Mouse (Mus musculus) heart, embryonic 14.5 days (tissue): Measurements from ENCODE around the gene Cib1. TPM values are rescaled to one million over a fixed set of nuclear protein-coding genes. Genes with fewer than 3 reads are reported as not detected.

Source experiments
- ATAC-seq: fragments of 200-750 bp; cut with Nextera tagmentation; 2 replicates; pipeline ENCODE4 v1.8.0; 2017; ENCODE audit warnings: low read depth, moderate TSS enrichment; ENCODE audit not compliant: insufficient number of reproducible peaks, insufficient read depth, low FRiP score
- H3K27ac ChIP-seq, 2 experiments: fragments of 200-500 bp in 1 of 2; fragments of 300-500 bp in 1 of 2; sonication (generic) in 1 of 2; replicated peaks in 1 of 2; 2 replicates each; pipeline ENCODE4 v1.5.1; 2012 to 2014; ENCODE audit warnings: low read depth in 2 of 2, low read length in 2 of 2, control low read depth in 1 of 2, mild to moderate bottlenecking in 1 of 2, mixed read lengths in 1 of 2; ENCODE audit not compliant: control insufficient read depth in 1 of 2, insufficient read depth in 1 of 2
- H3K27me3 ChIP-seq: fragments of 300-500 bp; sonication (generic); 2 replicates; pipeline ENCODE4 v1.6.1; 2014; ENCODE audit warnings: mild to moderate bottlenecking, low read length, control low read depth; ENCODE audit not compliant: control insufficient read depth, insufficient read depth
- H3K36me3 ChIP-seq: fragments of 300-500 bp; sonication (generic); 2 replicates; pipeline ENCODE4 v1.6.1; 2014; ENCODE audit warnings: mild to moderate bottlenecking, control low read depth, low read length, mixed read lengths; ENCODE audit not compliant: control insufficient read depth, insufficient read depth
- H3K4me1 ChIP-seq, 2 experiments: fragments of 200-500 bp in 1 of 2; fragments of 300-500 bp in 1 of 2; sonication (generic) in 1 of 2; 2 replicates each; pipeline ENCODE4 v1.6.1; 2012 to 2014; ENCODE audit warnings: low read length in 2 of 2, control low read depth in 1 of 2, mixed read lengths in 1 of 2; ENCODE audit not compliant: control insufficient read depth in 2 of 2, insufficient read depth in 2 of 2
- H3K4me2 ChIP-seq: fragments of 300-500 bp; sonication (generic); 2 replicates; pipeline ENCODE4 v1.6.1; 2014; ENCODE audit warnings: mild to moderate bottlenecking, low read length
- H3K4me3 ChIP-seq, 2 experiments: fragments of 200-500 bp in 1 of 2; fragments of 300-500 bp in 1 of 2; sonication (generic) in 1 of 2; 2 replicates each; pipeline ENCODE4 v1.5.1; 2012 to 2014; ENCODE audit warnings: low read length in 2 of 2, mild to moderate bottlenecking in 2 of 2, control low read depth in 1 of 2, low read depth in 1 of 2, moderate library complexity in 1 of 2; ENCODE audit not compliant: control insufficient read depth in 1 of 2, insufficient read depth in 1 of 2
- H3K9ac ChIP-seq: fragments of 300-500 bp; sonication (generic); 2 replicates; pipeline ENCODE4 v1.6.1; 2014; ENCODE audit warnings: mild to moderate bottlenecking, low read length
- H3K9me3 ChIP-seq: fragments of 300-500 bp; sonication (generic); 2 replicates; pipeline ENCODE4 v1.6.1; 2016; ENCODE audit warnings: low read length, control low read depth; ENCODE audit not compliant: control insufficient read depth
- WGBS: fragments of 180-500 bp; shearing (Covaris S2); extraction: QIAGEN DNeasy Blood & Tissue Kit; methylation state at CpG from one replicate; pipeline ENCODE4 v1.1.7; 2014; 5-methylcytosine and 5-hydroxymethylcytosine counted together
- polyA plus RNA-seq: library from polyadenylated mRNA; unstranded; fragments of >200 nt; fragmentation: Nextera tagmentation; extraction: Ambion mirVana; gene quantifications from 2 replicates; pipeline ENCODE4 v1.2.1, GENCODE M21; 2014

The Cib1 gene
- polyA plus RNA-seq, 1 experiment from 2014 or later: 56.1 TPM

DNA sequence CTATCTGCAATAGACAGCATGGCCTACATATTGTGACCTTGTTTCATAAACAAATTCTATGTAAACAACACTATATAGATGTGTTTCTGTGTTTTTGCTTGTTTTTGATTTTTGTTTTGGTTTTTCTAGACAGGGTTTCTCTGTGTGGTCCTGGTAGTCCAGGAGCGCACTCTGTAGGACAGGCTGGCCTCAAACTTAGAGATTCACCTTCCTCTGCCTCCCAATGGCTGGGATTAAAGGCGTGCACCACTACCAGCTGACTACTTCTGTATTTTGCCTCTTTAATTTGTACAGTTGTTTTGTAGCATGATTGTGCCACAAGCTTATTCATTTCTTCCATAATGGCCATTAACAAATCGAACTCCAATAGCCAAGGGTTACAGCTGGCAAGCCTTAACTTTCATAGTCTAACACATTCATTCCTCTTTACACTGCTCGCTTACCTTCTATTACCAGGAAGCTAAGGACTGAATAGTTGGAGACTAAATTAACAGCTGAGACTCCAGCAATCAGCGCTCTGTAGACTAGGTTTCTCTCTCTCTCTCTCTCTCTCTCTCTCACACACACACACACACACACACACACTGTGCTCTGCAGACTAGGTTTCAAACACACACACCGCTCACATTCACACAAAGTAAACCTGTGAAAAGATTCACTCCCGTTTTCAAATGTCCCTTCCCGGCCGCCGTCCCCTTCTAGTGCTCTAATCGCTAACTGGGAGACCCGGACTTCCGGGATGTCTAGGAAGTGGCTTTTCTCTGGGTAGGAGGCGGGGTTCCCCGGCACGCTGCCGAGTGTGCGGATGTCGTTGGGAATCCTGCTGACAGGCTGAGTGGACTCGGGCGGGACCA is 36.5 kb upstream of the Cib1 start, which contains the start of gene Vps33b:
Gene Vps33b (plus strand): TSS at position 753 of the 854 bp plus-strand sequence.
- Histone ChIP-seq H3K27me3 (no peaks in the 10 kb centered on the region), H3K9ac (peak within 1 kb of the TSS; percentile 89), H3K36me3 (peaks cover 54% of the 10 kb centered on the region), H3K9me3 (no peaks in the 10 kb centered on the region; the same call in 1 of the 2 replicates), H3K4me3 (peak within 1 kb of the TSS; percentile 82 to 91), H3K27ac (peak within 1 kb of the TSS; percentile 77 to 80), H3K4me1 (peaks cover 2 to 18% of the 10 kb centered on the region in 2 experiments; a peak in 3 of 4 replicates), H3K4me2 (peak within 1 kb of the TSS; percentile 94)
- peak; percentile 75 for ATAC-seq
- WGBS: 4% methylated on average over 21 of the region's 21 CpGs

GRCm38 (mm10) chr7:80267764-80268163 is 35.2 kb upstream of the Cib1 start:
- Histone ChIP-seq H3K9me3 (no peaks in the 10 kb centered on the region), H3K36me3 (peaks cover 53% of the 10 kb centered on the region), H3K27ac (no peak overlapping the region), H3K4me3 (no peak overlapping the region), H3K4me2 (no peak overlapping the region), H3K4me1 (peaks cover 2 to 18% of the 10 kb centered on the region in 2 experiments; a peak in 3 of 4 replicates), H3K9ac (no peak overlapping the region), H3K27me3 (no peaks in the 10 kb centered on the region)
- no peak for ATAC-seq
- WGBS: 63% methylated on average over 1 of the region's 1 CpGs

DNA sequence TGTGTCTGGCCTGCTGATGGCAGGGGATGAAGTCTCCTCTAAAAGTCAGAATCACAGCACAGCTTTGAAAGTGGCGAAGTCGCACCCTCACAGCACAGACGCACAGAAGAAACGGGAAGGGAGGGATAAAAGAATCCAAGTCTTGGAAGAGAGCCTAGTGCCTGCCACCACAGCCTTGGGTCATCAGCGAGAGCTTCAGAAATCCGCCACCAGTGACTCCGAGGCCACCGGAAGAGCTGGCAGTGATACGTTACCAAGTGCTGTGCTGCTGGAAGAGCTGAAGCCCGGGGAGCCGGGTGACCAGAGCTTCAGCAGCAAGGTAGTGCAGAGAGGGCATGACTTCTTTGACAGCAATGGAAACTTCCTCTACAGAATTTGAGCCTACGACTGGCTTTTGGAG is 32.0 kb upstream of the Cib1 start:
- Histone ChIP-seq H3K4me1 (peaks cover 4 to 15% of the 10 kb centered on the region in 2 experiments; a peak in 3 of 4 replicates), H3K9ac (no peak overlapping the region), H3K4me2 (no peak overlapping the region), H3K27me3 (peaks cover 4% of the 10 kb centered on the region), H3K27ac (no peak overlapping the region), H3K9me3 (no peaks in the 10 kb centered on the region), H3K36me3 (peaks cover 44% of the 10 kb centered on the region), H3K4me3 (no peak overlapping the region)
- ATAC-seq: no peak
- WGBS: 93% methylated on average over 12 of the region's 12 CpGs

DNA sequence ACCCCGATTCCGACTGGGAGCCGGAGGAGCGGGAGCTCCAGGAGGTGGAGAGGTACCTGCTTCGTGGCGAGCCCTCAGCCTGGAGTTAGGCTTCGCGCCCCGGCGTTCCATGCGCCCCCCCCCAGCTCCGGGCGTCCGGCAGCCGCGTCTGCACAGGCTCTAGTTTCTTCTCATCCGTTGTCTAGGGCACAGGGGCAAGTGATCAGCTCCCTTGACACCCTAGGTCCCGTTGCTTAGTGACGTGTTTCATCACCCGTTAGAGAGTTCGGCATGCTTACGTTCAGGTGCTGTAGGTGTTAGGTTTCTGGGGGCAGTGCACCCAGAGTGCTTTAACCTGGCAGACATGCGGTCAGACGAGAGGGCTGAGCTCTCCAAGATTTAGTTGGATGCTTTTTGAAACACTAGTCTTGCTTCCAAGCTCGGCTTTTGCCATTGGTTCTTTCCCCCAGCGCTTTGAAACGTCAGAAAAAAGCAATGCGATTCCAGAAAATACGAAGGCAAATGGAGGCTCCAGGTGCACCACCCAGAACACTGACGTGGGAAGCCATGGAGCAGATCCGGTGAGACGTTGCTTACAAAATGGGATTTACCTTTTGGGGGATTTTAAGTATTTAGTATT is 28.9 kb upstream of the Cib1 start:
- Histone ChIP-seq H3K4me1 (peaks cover 4 to 8% of the 10 kb centered on the region in 2 experiments; a peak in 3 of 4 replicates), H3K9ac (peak overlapping the region; percentile 85), H3K27me3 (peaks cover 18% of the 10 kb centered on the region), H3K36me3 (peaks cover 34% of the 10 kb centered on the region), H3K4me3 (peak overlapping the region; percentile 74 to 84), H3K9me3 (no peaks in the 10 kb centered on the region), H3K27ac (peak overlapping the region; percentile 29 to 56), H3K4me2 (peak overlapping the region; percentile 94)
- 2% methylated on average over 32 of the region's 32 CpGs for WGBS
- ATAC-seq: 0 out of 2 replicates have a peak, but pooled peaks have one; percentile 14

GRCm38 (mm10) chr7:80260625-80261371 is 28.2 kb upstream of the Cib1 start, which contains the start of gene Ngrn:
Gene Ngrn, plus strand, starts transcription at chr7:80261215.
- Histone ChIP-seq H3K4me1 (peaks cover 4 to 8% of the 10 kb centered on the region in 2 experiments; a peak in 3 of 4 replicates), H3K4me2 (peak within 1 kb of the TSS; percentile 94), H3K4me3 (peak within 1 kb of the TSS; percentile 74 to 84), H3K36me3 (peaks cover 28% of the 10 kb centered on the region), H3K9me3 (no peaks in the 10 kb centered on the region), H3K27ac (peak within 1 kb of the TSS; percentile 29 to 56), H3K9ac (peak within 1 kb of the TSS; percentile 85), H3K27me3 (peaks cover 18% of the 10 kb centered on the region)
- 24% methylated on average over 40 of the region's 40 CpGs for WGBS
- peak; percentile 68 for ATAC-seq

DNA sequence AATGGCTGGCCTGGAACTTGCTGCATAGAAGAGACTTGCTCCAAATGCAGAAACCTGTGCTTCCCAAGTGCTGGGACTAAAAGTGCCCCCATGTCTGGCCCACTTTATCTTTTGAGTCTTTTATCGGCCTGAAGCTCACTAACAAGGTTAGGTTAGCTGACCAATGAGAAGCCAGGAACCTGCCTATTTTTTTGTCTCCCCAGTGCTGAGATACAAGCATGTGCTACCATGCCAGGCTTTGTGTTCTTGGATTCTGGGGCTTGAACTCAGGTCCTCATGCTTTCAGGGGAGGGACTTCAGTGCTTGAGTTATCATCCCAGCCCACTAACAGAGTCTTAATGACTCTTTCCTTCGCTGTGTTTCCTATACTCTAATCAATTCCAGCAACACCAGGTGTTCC is 25.1 kb upstream of the Cib1 start:
- no peak overlapping the region for H3K9ac ChIP-seq
- H3K27ac ChIP-seq: no peak overlapping the region
- H3K4me3 ChIP-seq: no peak overlapping the region
- H3K4me1 ChIP-seq: peaks cover 4 to 8% of the 10 kb centered on the region in 2 experiments; a peak in 3 of 4 replicates
- ATAC-seq: no peak
- H3K4me2 ChIP-seq: no peak overlapping the region
- WGBS: 62% methylated on average over 2 of the region's 2 CpGs
- H3K9me3 ChIP-seq: no peaks in the 10 kb centered on the region
- peaks cover 18% of the 10 kb centered on the region for H3K27me3 ChIP-seq
- H3K36me3 ChIP-seq: no peaks in the 10 kb centered on the region

DNA sequence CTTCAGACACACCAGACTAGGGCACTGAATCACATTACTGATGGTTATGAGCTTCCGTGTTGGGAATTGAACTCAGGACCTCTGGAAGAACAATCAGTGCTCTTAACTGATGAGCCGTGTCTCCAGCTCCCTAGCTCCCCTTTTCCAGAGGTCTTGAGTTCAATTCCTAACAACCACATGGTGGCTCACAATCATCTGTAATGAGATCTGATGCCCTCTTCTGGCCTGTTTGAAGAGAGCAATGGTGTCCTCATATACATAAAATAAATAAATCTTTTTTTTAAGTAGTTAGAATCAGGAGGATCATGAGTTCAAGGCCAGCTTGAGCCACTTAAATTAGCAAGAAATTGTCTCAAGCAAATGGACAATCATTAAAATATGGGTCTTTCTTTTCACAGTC is 23.4 kb upstream of the Cib1 start:
- H3K9me3 ChIP-seq: no peaks in the 10 kb centered on the region
- no peak overlapping the region for H3K4me3 ChIP-seq
- H3K9ac ChIP-seq: no peak overlapping the region
- no peak overlapping the region for H3K4me2 ChIP-seq
- no peak overlapping the region for H3K27ac ChIP-seq
- peaks cover 0 to 2% of the 10 kb centered on the region in 2 experiments; a peak in 2 of 4 replicates for H3K4me1 ChIP-seq
- WGBS: 72% methylated on average over 2 of the region's 2 CpGs
- H3K27me3 ChIP-seq: peaks cover 18% of the 10 kb centered on the region
- no peak for ATAC-seq
- H3K36me3 ChIP-seq: no peaks in the 10 kb centered on the region
